Mouse (Mus musculus): ENCODE measurements around the gene Tmem150a. TPM values are rescaled to one million over a fixed set of nuclear protein-coding genes. Genes with fewer than 3 reads are reported as not detected.

The Tmem150a gene
- polyA plus RNA-seq (2014; fragmentation: Illumina TruSeq; extraction: RNeasy Lipid Tissue Mini Kit (QIAGEN cat#74804)) = 0.83 TPM

GRCm38 (mm10) chr6:72355066-72355911 lies at the start of gene Tmem150a:
TSS of gene Tmem150a (plus strand) at chr6:72355447.

GRCm38 (mm10) chr6:72345074-72345567 lies 10.1 kb upstream of the Tmem150a start, which contains the start of gene Usp39:
TSS of gene Usp39 (minus strand) at chr6:72345184.

GRCm38 (mm10) chr6:72347166-72347941 lies 7.9 kb upstream of the Tmem150a start, which contains the start of gene 0610030E20Rik:
TSS of gene 0610030E20Rik (plus strand) at chr6:72347317.

GRCm38 (mm10) chr6:72366844-72367443 lies 11.7 kb downstream of the Tmem150a start, which contains the start of gene Rnf181:
TSS of gene Rnf181 (minus strand) at chr6:72366956.

GRCm38 (mm10) chr6:72380131-72380770 lies 25.0 kb downstream of the Tmem150a start, which contains the start of gene Vamp5:
TSS of gene Vamp5 (minus strand) at chr6:72380468.

GRCm38 (mm10) chr6:72389941-72390771 lies 34.9 kb downstream of the Tmem150a start, which contains the start of gene Vamp8:
TSS of gene Vamp8 (minus strand) at chr6:72390703.

Other genes starting within 250 kb of the Tmem150a start
- 0.54 TPM for gene Atoh8, start 119.9 kb upstream of the Tmem150a start, polyA plus RNA-seq (2014; fragmentation: Illumina TruSeq; extraction: RNeasy Lipid Tissue Mini Kit (QIAGEN cat#74804))
- not detected for gene Sftpb, start 50.8 kb upstream of the Tmem150a start, polyA plus RNA-seq (2014; fragmentation: Illumina TruSeq; extraction: RNeasy Lipid Tissue Mini Kit (QIAGEN cat#74804))
- gene Usp39, start 10.3 kb upstream of the Tmem150a start, polyA plus RNA-seq (2014; fragmentation: Illumina TruSeq; extraction: RNeasy Lipid Tissue Mini Kit (QIAGEN cat#74804)) = 72.8 TPM
- 38.3 TPM for gene 0610030E20Rik, start 8.1 kb upstream of the Tmem150a start, polyA plus RNA-seq (2014; fragmentation: Illumina TruSeq; extraction: RNeasy Lipid Tissue Mini Kit (QIAGEN cat#74804))
- gene Rnf181, start 11.5 kb downstream of the Tmem150a start, polyA plus RNA-seq (2014; fragmentation: Illumina TruSeq; extraction: RNeasy Lipid Tissue Mini Kit (QIAGEN cat#74804)) = 165 TPM
- gene Vamp5, start 25.0 kb downstream of the Tmem150a start, polyA plus RNA-seq (2014; fragmentation: Illumina TruSeq; extraction: RNeasy Lipid Tissue Mini Kit (QIAGEN cat#74804)) = 0.34 TPM
- 35.1 TPM for gene Vamp8, start 35.3 kb downstream of the Tmem150a start, polyA plus RNA-seq (2014; fragmentation: Illumina TruSeq; extraction: RNeasy Lipid Tissue Mini Kit (QIAGEN cat#74804))
- gene Ggcx, start 58.9 kb downstream of the Tmem150a start, polyA plus RNA-seq (2014; fragmentation: Illumina TruSeq; extraction: RNeasy Lipid Tissue Mini Kit (QIAGEN cat#74804)) = 19.7 TPM
- gene Mat2a, start 84.1 kb downstream of the Tmem150a start, polyA plus RNA-seq (2014; fragmentation: Illumina TruSeq; extraction: RNeasy Lipid Tissue Mini Kit (QIAGEN cat#74804)) = 298 TPM
- not detected for gene Sh2d6, start 166.3 kb downstream of the Tmem150a start, polyA plus RNA-seq (2014; fragmentation: Illumina TruSeq; extraction: RNeasy Lipid Tissue Mini Kit (QIAGEN cat#74804))
- gene Capg, start 188.9 kb downstream of the Tmem150a start, polyA plus RNA-seq (2014; fragmentation: Illumina TruSeq; extraction: RNeasy Lipid Tissue Mini Kit (QIAGEN cat#74804)) = 1.3 TPM
- 4.4 TPM for gene Elmod3, start 243.0 kb downstream of the Tmem150a start, polyA plus RNA-seq (2014; fragmentation: Illumina TruSeq; extraction: RNeasy Lipid Tissue Mini Kit (QIAGEN cat#74804))
- 10.9 TPM for gene Retsat, start 243.0 kb downstream of the Tmem150a start, polyA plus RNA-seq (2014; fragmentation: Illumina TruSeq; extraction: RNeasy Lipid Tissue Mini Kit (QIAGEN cat#74804))

Data from ovary, adult 10 weeks (tissue).